8 mouse cellular contexts compared by ENCODE assay signal in genomic region chr4:150119640-150120039, GRCm38 (mm10). TPM values are rescaled to one million over a fixed set of nuclear protein-coding genes. Genes with fewer than 3 reads are reported as not detected.
A peak's percentile ranks its signal among the peaks of the same experiment; 100 is the strongest.
DNase-seq lines count a peak whose midpoint lies in the region; ATAC-seq lines count a peak whose summit lies in the region.

No protein-coding gene starts in this region.

- H3K9ac ChIP-seq in heart, embryonic 13.5 days: peak overlapping the region; percentile 67
- no peak overlapping the region for H3K9ac ChIP-seq in midbrain, embryonic 13.5 days (replicated peaks)

- intact Hi-C loops in heart, postnatal 25 days (cut with DNase I): no loop called here

- H3K36me3 ChIP-seq in heart, embryonic 13.5 days: no peaks in the 10 kb centered on the region
- H3K36me3 ChIP-seq in midbrain, embryonic 13.5 days: no peaks in the 10 kb centered on the region

- ATAC-seq in heart, embryonic 13.5 days (ENCODE audit: extremely low read depth, insufficient number of reproducible peaks, low FRiP score, low TSS enrichment): no peak
- ATAC-seq in midbrain, embryonic 13.5 days: no peak

- H3K4me2 ChIP-seq in heart, embryonic 13.5 days: peak overlapping the region; percentile 62
- H3K4me2 ChIP-seq in midbrain, embryonic 13.5 days (replicated peaks): peak overlapping the region; percentile 41

- 44% methylated on average over 14 of the region's 14 CpGs for WGBS in heart, embryonic 13.5 days
- 75% methylated on average over 14 of the region's 14 CpGs for WGBS in midbrain, embryonic 13.5 days

- no peak for DNase-seq in heart, postnatal 25 days (ENCODE audit: low spot score)
- peak; percentile 53 for DNase-seq in embryo, embryonic 10.5 days (ENCODE audit: low spot score)
- DNase-seq in kidney, adult 11 months: peak; percentile 91
- no peak for DNase-seq in cerebellum, adult 9-10 months
- DNase-seq in c-Kit-positive CD71-positive TER-119-positive erythroid progenitor cells, embryonic 14.5 days (ENCODE audit: low spot score): no peak
- no peak for DNase-seq in cerebellum, adult 11 months

- peaks cover 3% of the 10 kb centered on the region; the same call in 1 of the 2 replicates for H3K27me3 ChIP-seq in heart, embryonic 13.5 days (replicated peaks)
- H3K27me3 ChIP-seq in midbrain, embryonic 13.5 days: no peaks in the 10 kb centered on the region

- peak overlapping the region; percentile 29 for H3K4me3 ChIP-seq in heart, embryonic 13.5 days
- H3K4me3 ChIP-seq in midbrain, embryonic 13.5 days (replicated peaks): 0 out of 2 replicates have a peak overlapping the region, but pooled peaks have one; percentile 13

- H3K27ac ChIP-seq in heart, embryonic 13.5 days (replicated peaks): no peak overlapping the region
- no peak overlapping the region for H3K27ac ChIP-seq in midbrain, embryonic 13.5 days

- H3K9me3 ChIP-seq in heart, embryonic 13.5 days: no peaks in the 10 kb centered on the region
- H3K9me3 ChIP-seq in midbrain, embryonic 13.5 days: no peaks in the 10 kb centered on the region

- peaks cover 27% of the 10 kb centered on the region for H3K4me1 ChIP-seq in heart, embryonic 13.5 days
- H3K4me1 ChIP-seq in midbrain, embryonic 13.5 days (replicated peaks): peaks cover 8% of the 10 kb centered on the region; the same call in 1 of the 2 replicates

RNA-seq across cellular contexts. Expression of gene Slc2a5, which starts 0.6 kb away (rescaled TPM):
- 1.1 and 1.9 TPM in 2 replicates for polyA plus RNA-seq in heart, embryonic 13.5 days (2015; fragmentation: Nextera tagmentation; extraction: Ambion mirVana)
- total RNA-seq in heart, postnatal 25 days (2021): under 1 TPM in 1 of 2 experiments, not detected in 1; 0.31 TPM
- 1.7 and 2.0 TPM in 2 replicates for polyA plus RNA-seq in midbrain, embryonic 13.5 days (2015; fragmentation: Nextera tagmentation; extraction: Ambion mirVana)

RNA-seq across cellular contexts. Expression of gene Slc2a7, which starts 29.1 kb away (rescaled TPM):
- not detected in 2 replicates for polyA plus RNA-seq in heart, embryonic 13.5 days (2015; fragmentation: Nextera tagmentation; extraction: Ambion mirVana)
- not detected for total RNA-seq in heart, postnatal 25 days (2021)
- not detected in 2 replicates for polyA plus RNA-seq in midbrain, embryonic 13.5 days (2015; fragmentation: Nextera tagmentation; extraction: Ambion mirVana)

RNA-seq across cellular contexts. Expression of gene Gpr157, which starts 32.5 kb away (rescaled TPM):
- polyA plus RNA-seq in heart, embryonic 13.5 days (2015; fragmentation: Nextera tagmentation; extraction: Ambion mirVana): 2.6 and 2.7 TPM in 2 replicates
- 10 to 100 TPM; 34.8 to 37.8 TPM for total RNA-seq in heart, postnatal 25 days (2021)
- 0.15 and 0.26 TPM in 2 replicates for polyA plus RNA-seq in midbrain, embryonic 13.5 days (2015; fragmentation: Nextera tagmentation; extraction: Ambion mirVana)

Comparison
In these comparisons a context has a peak if more than half of its experiments do, and no peak if none do; other contexts are left out.
1. DNase-seq: peak in embryo, embryonic 10.5 days (single experiment) and kidney, adult 11 months (single experiment); none in heart, postnatal 25 days (single experiment), cerebellum, adult 9-10 months (single experiment), c-Kit-positive CD71-positive TER-119-positive erythroid progenitor cells, embryonic 14.5 days (single experiment) and cerebellum, adult 11 months (single experiment).